Mouse (Mus musculus) adrenal gland, postnatal 14 days (tissue): ENCODE measurements around the gene Syf2. TPM values are rescaled to one million over a fixed set of nuclear protein-coding genes. Genes with fewer than 3 reads are reported as not detected.
"Not testable (repeated sequence)": the region's sequence is repeated elsewhere in the genome, so short reads cannot be mapped to it uniquely, and the experiment has no call there.

Experiments
- DNase-seq: peaks from one replicate; pipeline ENCODE4 v3.0.0; 2021; ENCODE audit warnings: mixed read lengths
- long read RNA-seq, 2 experiments: library from polyadenylated mRNA; stranded (forward); transcript quantifications; one replicate each; pipeline ENCODE4 v2.0.0; 2021
- total RNA-seq: library from RNA; stranded (reverse); gene quantifications from 2 replicates; pipeline ENCODE4 v1.2.3, GENCODE M21; 2021

The Syf2 gene
- 81.4 and 90.5 TPM in 2 replicates for total RNA-seq
- long read RNA-seq, experiment 1, transcript Syf2-201 (7 exons, 1,369 nt), result major isoform, 154 of 174 reads
- long read RNA-seq, experiment 1, partial matches to known transcripts, result 12 of 174 reads
- long read RNA-seq, experiment 1, other reads (novel, unspliced or antisense), result 8 of 174 reads
- long read RNA-seq, experiment 2, transcript Syf2-201 (7 exons, 1,369 nt), result major isoform, 93 of 110 reads
- long read RNA-seq, experiment 2, partial matches to known transcripts, result 10 of 110 reads
- long read RNA-seq, experiment 2, other reads (novel, unspliced or antisense), result 7 of 110 reads

GRCm38 (mm10) chr4:134930684-134931481 is at the start of gene Syf2:
TSS of gene Syf2 (plus strand) at chr4:134930898.
- peak; percentile 97 for DNase-seq

- DNase-seq, result peak; percentile 71
These were observed 47.4 kb upstream of the Syf2 start for GRCm38 (mm10) chr4:134883266-134883665.

- DNase-seq, result no peak
These were observed 46.9 kb upstream of the Syf2 start for GRCm38 (mm10) chr4:134883808-134884207.

GRCm38 (mm10) chr4:134884364-134884763 is 46.3 kb upstream of the Syf2 start:
- DNase-seq, result no peak

GRCm38 (mm10) chr4:134892096-134892495 is 38.6 kb upstream of the Syf2 start:
- DNase-seq, result peak; percentile 79

- DNase-seq, result peak; percentile 87
These were observed 33.4 kb upstream of the Syf2 start for GRCm38 (mm10) chr4:134897256-134897655.

GRCm38 (mm10) chr4:134901126-134901525 is 29.6 kb upstream of the Syf2 start:
- no peak for DNase-seq

GRCm38 (mm10) chr4:134903046-134903445 is 27.7 kb upstream of the Syf2 start:
- DNase-seq, result peak; percentile 68

- DNase-seq, result not testable (repeated sequence)
These were observed 19.3 kb upstream of the Syf2 start for GRCm38 (mm10) chr4:134911406-134911805.

GRCm38 (mm10) chr4:134913413-134913812 is 17.3 kb upstream of the Syf2 start:
- peak; percentile 88 for DNase-seq

- no peak for DNase-seq
These were observed 16.4 kb upstream of the Syf2 start for GRCm38 (mm10) chr4:134914122-134914863.

GRCm38 (mm10) chr4:134914864-134915209 is 15.9 kb upstream of the Syf2 start, which contains the start of gene Tmem50a:
TSS of gene Tmem50a (minus strand) at chr4:134915024.
- peak; percentile 98 for DNase-seq

- no peak for DNase-seq
These were observed 15.3 kb upstream of the Syf2 start for GRCm38 (mm10) chr4:134915223-134916050.

GRCm38 (mm10) chr4:134917194-134917593 is 13.5 kb upstream of the Syf2 start:
- DNase-seq, result no peak

GRCm38 (mm10) chr4:134918381-134918780 is 12.3 kb upstream of the Syf2 start:
- peak; percentile 84 for DNase-seq

GRCm38 (mm10) chr4:134919733-134920540 is 10.8 kb upstream of the Syf2 start:
- DNase-seq, result no peak

- DNase-seq, result no peak
These were observed 10.1 kb upstream of the Syf2 start for GRCm38 (mm10) chr4:134920631-134921030.

- DNase-seq, result no peak
These were observed 9.0 kb upstream of the Syf2 start for GRCm38 (mm10) chr4:134921703-134922102.

- DNase-seq, result peak; percentile 34
These were observed 8.4 kb upstream of the Syf2 start for GRCm38 (mm10) chr4:134922111-134922924.

GRCm38 (mm10) chr4:134922925-134923244 is 7.8 kb upstream of the Syf2 start:
- DNase-seq, result peak; percentile 87
